25 mouse cellular contexts compared by ENCODE assay signal in the genomic region with DNA sequence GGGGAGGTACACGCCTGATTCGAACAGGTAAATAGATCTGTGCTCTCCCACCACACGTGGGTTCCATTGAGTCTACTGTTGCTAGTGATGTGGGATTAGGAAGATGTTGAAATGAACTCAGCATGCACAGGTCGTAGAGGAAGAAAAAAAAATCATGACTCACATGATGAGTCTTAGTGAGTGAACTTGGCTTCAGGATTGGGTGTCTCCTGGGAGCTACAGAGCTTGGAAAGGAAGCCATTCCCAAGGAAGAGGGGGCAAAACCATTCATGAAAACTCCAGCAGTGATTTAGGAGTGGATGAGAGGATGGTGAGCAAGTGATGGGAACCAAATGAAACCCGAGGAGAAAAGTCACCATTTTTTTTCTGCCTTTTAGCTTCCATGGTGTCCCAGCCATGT.
"Had no signal": no experiment of that assay in that cellular context is flagged by ENCODE, and none has a peak within 500 bp of the region (broad histone marks: within the 10 kb centered on the region; RNA-seq: fewer than 3 reads in every experiment).

No protein-coding gene starts in this region.

- H3K9ac ChIP-seq: heart, embryonic 12.5 days; hindbrain, embryonic 13.5 days; hindbrain, embryonic 15.5 days; kidney, embryonic 15.5 days; limb, embryonic 13.5 days; liver, embryonic 14.5 days had no signal

- H3K27me3 ChIP-seq: hindbrain, embryonic 13.5 days; hindbrain, embryonic 15.5 days; kidney, embryonic 15.5 days had no signal

- H3K27ac ChIP-seq: heart, embryonic 10.5 days; hindbrain, embryonic 13.5 days; hindbrain, embryonic 15.5 days; hindbrain, postnatal 0 days; kidney, embryonic 15.5 days; kidney, postnatal 0 days; limb, embryonic 13.5 days; liver, embryonic 14.5 days had no signal

- DNase-seq: gastrocnemius, postnatal 14 days; heart, adult 18-20 months; heart, postnatal 14 days; heart, postnatal 36 days; kidney, adult 11 months; kidney, adult 2 months; kidney, adult 9 months; kidney, postnatal 14 days; kidney, postnatal 36 days; layer of hippocampus, adult 9-11 months; layer of hippocampus, postnatal 36 days; left cerebral cortex, postnatal 4 days; liver; lung, adult 18-20 months had no signal

- H3K36me3 ChIP-seq: heart, embryonic 10.5 days; heart, embryonic 12.5 days; hindbrain, embryonic 13.5 days; hindbrain, embryonic 15.5 days; kidney, embryonic 15.5 days; limb, embryonic 13.5 days had no signal

- ATAC-seq: hindbrain, postnatal 0 days; intestine, embryonic 16.5 days had no signal

- H3K4me3 ChIP-seq: heart, embryonic 10.5 days; heart, embryonic 12.5 days; hindbrain, embryonic 13.5 days; hindbrain, embryonic 15.5 days; kidney, embryonic 15.5 days; limb, embryonic 13.5 days had no signal

- H3K4me2 ChIP-seq: heart, embryonic 12.5 days; hindbrain, embryonic 13.5 days; hindbrain, embryonic 15.5 days; kidney, embryonic 15.5 days; limb, embryonic 13.5 days; liver, embryonic 11.5 days had no signal

- H3K9me3 ChIP-seq: heart, embryonic 10.5 days; heart, embryonic 12.5 days; hindbrain, embryonic 15.5 days; kidney, embryonic 15.5 days; limb, embryonic 13.5 days had no signal
